Mouse (Mus musculus): ENCODE data around the gene Nr1h4.

- no peak for TF ChIP-seq CTCF (IDR thresholded peaks at IDR 0.05; ENCODE audit: low read depth, low read length)
- no peak for TF ChIP-seq POLR2A (IDR thresholded peaks at IDR 0.05; ENCODE audit: extremely low read depth, insufficient read depth, low read length)
Observed at GRCm38 (mm10) chr10:89491321-89491720, 42.1 kb downstream of the Nr1h4 start.
